Mouse (Mus musculus) embryonic facial prominence, embryonic 12.5 days (tissue): ENCODE results near the gene Fam49a. TPM values are rescaled to one million over a fixed set of nuclear protein-coding genes. Genes with fewer than 3 reads are reported as not detected.

Source experiments
- ATAC-seq: fragments of 200-750 bp; cut with Nextera tagmentation; 2 replicates; pipeline ENCODE4 v1.8.0; 2017; ENCODE audit not compliant: insufficient number of reproducible peaks, insufficient read depth, low FRiP score, low TSS enrichment
- H3K27ac ChIP-seq: fragments of 300-500 bp; sonication (generic); 2 replicates; pipeline ENCODE4 v1.5.1; 2016; ENCODE audit warnings: mild to moderate bottlenecking
- H3K27me3 ChIP-seq: fragments of 300-500 bp; sonication (generic); 2 replicates; pipeline ENCODE4 v1.6.1; 2016; ENCODE audit warnings: mild to moderate bottlenecking, moderate library complexity
- H3K36me3 ChIP-seq: fragments of 300-500 bp; sonication (generic); 2 replicates; pipeline ENCODE4 v1.6.1; 2016; ENCODE audit warnings: mild to moderate bottlenecking
- H3K4me1 ChIP-seq: fragments of 300-500 bp; sonication (generic); 2 replicates; pipeline ENCODE4 v1.6.1; 2016
- H3K4me2 ChIP-seq: fragments of 300-500 bp; sonication (generic); replicated peaks from 2 replicates; pipeline ENCODE4 v1.6.1; 2016; ENCODE audit warnings: mild to moderate bottlenecking, moderate library complexity
- H3K4me3 ChIP-seq: fragments of 300-500 bp; sonication (generic); 2 replicates; pipeline ENCODE4 v1.5.1; 2016; ENCODE audit warnings: mild to moderate bottlenecking
- H3K9ac ChIP-seq: fragments of 300-500 bp; sonication (generic); 2 replicates; pipeline ENCODE4 v1.6.1; 2016; ENCODE audit warnings: mild to moderate bottlenecking, moderate library complexity
- H3K9me3 ChIP-seq: fragments of 300-500 bp; sonication (generic); 2 replicates; pipeline ENCODE4 v1.6.1; 2016; ENCODE audit warnings: mild to moderate bottlenecking, moderate library complexity
- WGBS: fragments of 180-500 bp; shearing (Covaris S2); methylation state at CpG from one replicate; pipeline ENCODE4 v1.1.7; 2016; 5-methylcytosine and 5-hydroxymethylcytosine counted together
- polyA plus RNA-seq: library from polyadenylated mRNA; unstranded; fragments of >200 nt; fragmentation: Nextera tagmentation; extraction: Ambion mirVana; gene quantifications from 2 replicates; pipeline ENCODE4 v1.2.1, GENCODE M21; 2016

Gene Fam49a
- 7.1 and 7.4 TPM in 2 replicates for polyA plus RNA-seq

DNA sequence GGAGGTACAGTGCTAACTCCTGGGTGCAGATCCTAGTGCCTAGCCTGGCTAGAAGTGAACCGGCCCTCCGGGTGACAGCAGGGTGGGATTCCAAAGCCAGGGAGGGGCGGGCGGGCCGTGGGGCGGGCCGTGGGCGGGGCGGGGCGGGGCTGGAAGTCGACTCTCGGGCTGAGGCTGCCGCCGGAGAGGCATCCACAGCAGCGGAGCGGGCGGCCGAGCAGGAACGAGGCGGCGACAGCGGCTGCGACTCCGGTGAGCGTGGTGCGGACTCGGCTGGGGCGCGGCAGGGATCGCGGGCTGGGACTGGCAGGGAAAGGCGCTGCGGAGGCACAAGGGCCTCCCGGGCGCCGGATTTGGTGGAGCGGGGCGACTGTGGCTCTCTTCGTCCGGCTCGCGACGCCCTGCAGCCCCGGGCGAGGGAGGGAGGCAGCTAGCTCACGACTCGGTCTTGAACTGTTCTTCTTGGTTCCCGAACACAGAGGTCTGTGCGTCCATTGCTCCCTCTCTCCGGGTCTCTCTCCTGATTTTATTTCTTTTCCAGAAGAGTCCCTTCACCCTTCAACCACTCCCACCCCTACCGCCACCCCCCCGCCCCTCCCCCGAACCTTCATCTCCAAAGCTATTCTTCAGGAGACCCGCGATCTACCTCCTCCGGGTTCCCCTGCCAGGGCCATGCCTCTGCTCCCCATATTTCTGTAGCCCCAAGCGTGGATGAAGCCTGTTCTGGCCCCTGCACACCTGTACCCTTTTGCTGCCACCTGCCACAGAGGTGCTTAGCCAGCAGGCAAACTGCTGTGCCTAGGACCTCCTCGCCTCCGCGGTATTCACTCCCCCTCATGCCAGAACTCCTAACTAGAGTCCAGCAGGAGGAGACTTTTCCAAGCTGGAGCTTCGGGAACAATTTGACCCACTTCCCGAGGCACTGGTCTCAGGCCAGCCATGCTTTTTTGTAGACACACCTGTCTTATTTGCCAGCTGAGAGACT, at the start of gene Fam49a:
Gene Fam49a, plus strand, starts transcription at position 153 of the 985 bp plus-strand sequence.
- peak; percentile 86 for ATAC-seq
- Histone ChIP-seq H3K27ac (no peak within 1 kb of the TSS), H3K27me3 (0 out of 2 replicates have a peak, but pooled peaks cover 3% of the 10 kb centered on the region), H3K9me3 (no peaks in the 10 kb centered on the region), H3K4me1 (peaks cover 18% of the 10 kb centered on the region), H3K36me3 (no peaks in the 10 kb centered on the region), H3K4me3 (peak within 1 kb of the TSS; percentile 63), H3K9ac (peak within 1 kb of the TSS; percentile 79), H3K4me2 (peak within 1 kb of the TSS; percentile 88)
- under 1% methylated on average over 48 of the region's 62 CpGs for WGBS

DNA sequence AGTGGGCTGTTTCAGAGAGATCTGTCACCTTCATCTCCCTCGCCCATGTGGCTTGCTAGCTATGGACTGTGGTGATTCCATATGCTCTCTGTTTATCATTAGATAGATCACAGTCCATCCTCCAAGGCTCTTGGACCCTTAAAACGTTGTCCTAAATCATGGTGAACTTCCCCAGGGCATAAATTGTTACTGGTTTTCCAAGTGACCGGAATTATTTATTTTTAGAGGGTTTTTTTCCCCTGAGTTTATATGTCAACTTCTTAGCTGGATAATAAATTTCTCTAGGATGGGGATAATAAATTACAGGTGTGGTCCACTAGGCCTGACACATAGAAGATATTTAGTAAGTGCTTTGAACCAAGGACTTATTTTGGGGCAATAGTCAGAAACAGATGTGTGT, 48.4 kb upstream of the Fam49a start:
- Histone ChIP-seq H3K9ac (no peak overlapping the region), H3K36me3 (no peaks in the 10 kb centered on the region), H3K4me3 (no peak overlapping the region), H3K27me3 (no peaks in the 10 kb centered on the region), H3K4me2 (no peak overlapping the region), H3K9me3 (no peaks in the 10 kb centered on the region), H3K27ac (no peak overlapping the region), H3K4me1 (no peaks in the 10 kb centered on the region)
- no peak for ATAC-seq
- 44% methylated on average over 3 of the region's 3 CpGs for WGBS

DNA sequence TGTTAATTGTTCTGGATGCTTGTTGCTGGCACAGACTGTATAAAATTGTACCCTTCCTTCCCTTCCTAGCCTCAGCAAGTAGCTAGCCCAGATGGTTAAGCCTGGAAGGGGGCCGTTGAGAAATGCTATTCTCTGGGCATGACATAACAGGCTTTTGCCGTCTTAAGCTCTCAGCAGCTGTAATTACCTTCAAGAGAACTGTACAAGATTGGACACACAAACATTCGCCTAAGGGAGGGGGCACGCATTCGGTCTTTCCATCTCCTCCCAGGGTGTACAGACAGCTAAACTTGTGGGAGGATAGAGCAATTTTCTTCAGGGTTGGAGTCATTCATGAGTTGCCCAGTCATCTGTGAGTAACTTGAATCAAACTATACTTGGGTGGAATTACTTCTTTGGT, 43.0 kb upstream of the Fam49a start:
- no peaks in the 10 kb centered on the region for H3K9me3 ChIP-seq
- no peaks in the 10 kb centered on the region for H3K36me3 ChIP-seq
- H3K4me1 ChIP-seq = no peaks in the 10 kb centered on the region
- 72% methylated on average over 5 of the region's 5 CpGs for WGBS
- no peaks in the 10 kb centered on the region for H3K27me3 ChIP-seq
- H3K4me3 ChIP-seq = no peak overlapping the region
- no peak overlapping the region for H3K9ac ChIP-seq
- H3K27ac ChIP-seq = no peak overlapping the region
- H3K4me2 ChIP-seq = no peak overlapping the region
- no peak for ATAC-seq

DNA sequence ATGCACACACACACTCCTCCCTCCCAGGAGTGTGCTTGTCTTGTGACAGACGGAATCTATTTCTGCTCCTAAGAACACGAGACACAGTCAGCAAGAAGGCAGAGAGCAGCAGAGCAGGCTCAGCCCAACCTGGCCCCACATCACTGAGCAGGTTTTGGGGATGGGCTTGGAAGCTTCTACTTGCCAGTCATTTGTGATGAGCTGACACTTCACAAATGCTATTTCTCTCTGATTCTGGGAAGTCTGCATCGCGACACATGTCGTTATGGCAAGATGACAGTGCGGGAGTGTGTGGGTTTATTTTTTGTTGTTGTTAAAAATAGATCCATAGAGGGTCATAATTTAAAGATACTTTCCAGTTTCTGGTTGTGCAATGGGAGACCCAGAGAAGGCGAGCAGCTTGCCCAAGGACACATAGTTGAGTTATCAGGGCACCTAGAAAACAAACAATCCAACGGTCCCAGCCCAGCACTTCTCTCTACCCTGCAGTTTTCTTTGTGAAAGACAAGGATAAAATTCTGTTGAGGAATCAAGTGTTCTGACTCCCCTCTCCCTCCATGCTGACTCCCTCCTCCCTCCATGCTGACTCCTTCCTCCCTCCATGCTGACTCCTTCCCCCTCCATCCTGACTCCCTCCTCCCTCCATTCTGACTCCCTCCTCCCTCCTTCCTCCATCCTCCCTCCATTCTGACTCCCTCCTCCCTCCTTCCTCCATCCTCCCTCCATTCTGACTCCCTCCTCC, 41.0 kb upstream of the Fam49a start:
- no peak overlapping the region for H3K4me2 ChIP-seq

DNA sequence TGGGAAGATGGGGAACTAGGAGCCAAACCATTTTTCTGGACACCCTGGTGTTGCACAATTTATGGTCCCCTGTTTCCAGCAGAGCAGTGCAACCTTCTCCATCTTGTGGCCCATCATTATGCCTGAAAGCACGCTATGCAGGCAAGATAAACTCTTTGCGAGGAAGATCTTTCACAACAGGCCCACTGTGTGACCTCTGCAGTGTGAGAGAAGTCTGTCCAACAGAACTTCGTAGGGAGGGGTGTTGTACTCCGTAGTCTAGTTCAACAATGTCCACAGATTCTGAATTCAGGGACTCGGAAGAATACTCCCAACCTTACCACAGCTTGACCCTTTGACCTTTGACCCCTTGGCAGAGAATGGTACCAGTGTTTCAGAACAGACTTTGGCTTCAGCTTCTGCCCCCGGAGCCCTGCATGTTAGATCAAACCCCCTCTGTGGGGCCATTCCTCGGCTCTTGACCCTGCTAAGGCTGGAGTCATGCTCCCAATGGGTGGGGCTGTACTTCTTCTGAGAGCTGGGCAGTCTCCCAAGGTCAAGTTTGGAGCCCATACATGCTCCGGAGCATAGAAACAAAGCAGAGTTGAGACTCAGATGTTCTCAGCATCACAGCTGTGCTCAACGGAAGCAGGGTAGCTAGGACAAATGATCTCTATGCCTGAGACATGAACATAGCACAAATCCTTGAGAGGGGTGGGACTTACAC, 39.2 kb upstream of the Fam49a start:
- WGBS = 44% methylated on average over 9 of the region's 9 CpGs
- H3K36me3 ChIP-seq = no peaks in the 10 kb centered on the region

More for the DNA sequence above, 41.0 kb upstream of the Fam49a start:
- H3K27ac ChIP-seq = no peak overlapping the region
- H3K4me1 ChIP-seq = no peaks in the 10 kb centered on the region
- H3K9me3 ChIP-seq = no peaks in the 10 kb centered on the region
- no peak overlapping the region for H3K4me3 ChIP-seq
- no peaks in the 10 kb centered on the region for H3K27me3 ChIP-seq
- H3K9ac ChIP-seq = no peak overlapping the region
- no peak for ATAC-seq
- no peaks in the 10 kb centered on the region for H3K36me3 ChIP-seq
- WGBS = 77% methylated on average over 8 of the region's 8 CpGs

DNA sequence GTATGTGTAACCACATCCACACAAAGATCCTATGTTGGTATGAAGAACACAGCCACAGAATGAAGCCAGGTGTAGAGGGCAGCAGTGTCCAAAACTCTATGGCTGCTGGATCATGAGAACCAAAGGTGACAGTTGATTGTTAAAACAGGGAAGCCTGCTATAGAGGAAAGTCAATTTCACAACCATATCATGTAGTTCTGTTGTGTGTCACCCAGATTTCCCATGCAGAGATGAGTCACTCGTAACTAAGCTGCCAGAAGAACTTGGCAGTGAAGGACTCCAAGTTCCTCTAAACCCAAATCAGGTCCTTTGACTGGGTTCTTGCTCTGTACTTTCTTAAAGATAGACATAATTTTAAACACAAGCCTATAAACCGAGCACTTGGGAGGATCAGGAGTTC, 38.6 kb upstream of the Fam49a start:
- Histone ChIP-seq H3K4me1 (no peaks in the 10 kb centered on the region), H3K36me3 (no peaks in the 10 kb centered on the region), H3K9me3 (no peaks in the 10 kb centered on the region), H3K9ac (no peak overlapping the region), H3K4me3 (no peak overlapping the region), H3K27ac (no peak overlapping the region), H3K4me2 (no peak overlapping the region), H3K27me3 (no peaks in the 10 kb centered on the region)
- no peak for ATAC-seq
- WGBS = 78% methylated on average over 2 of the region's 2 CpGs

More for the DNA sequence above, 39.2 kb upstream of the Fam49a start:
- no peak for ATAC-seq
- Histone ChIP-seq H3K4me2 (no peak overlapping the region), H3K4me1 (no peaks in the 10 kb centered on the region), H3K27me3 (no peaks in the 10 kb centered on the region), H3K9me3 (no peaks in the 10 kb centered on the region), H3K27ac (no peak overlapping the region), H3K4me3 (no peak overlapping the region), H3K9ac (no peak overlapping the region)

DNA sequence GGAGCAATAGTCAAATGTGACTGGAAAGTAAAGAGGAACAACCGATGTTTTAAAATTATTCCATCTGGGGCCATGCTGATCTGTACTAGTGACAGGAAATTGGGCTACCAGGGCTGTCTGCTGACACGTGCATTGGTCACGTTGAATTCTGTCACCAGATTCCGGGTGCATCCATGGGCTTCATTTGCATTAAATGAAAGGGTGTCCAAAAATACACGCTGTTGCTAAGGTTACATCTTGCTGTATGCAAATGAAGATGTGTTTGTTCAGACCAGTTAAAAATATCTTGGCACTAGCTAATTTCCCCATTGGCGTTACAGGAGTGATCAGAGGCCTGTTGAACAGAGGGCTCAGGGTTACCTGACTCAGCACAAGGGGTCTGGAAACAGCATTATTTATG, 36.2 kb upstream of the Fam49a start:
- no peak overlapping the region for H3K4me3 ChIP-seq
- H3K27me3 ChIP-seq = no peaks in the 10 kb centered on the region
- 81% methylated on average over 6 of the region's 6 CpGs for WGBS
- no peak for ATAC-seq
- H3K9me3 ChIP-seq = no peaks in the 10 kb centered on the region
- H3K4me1 ChIP-seq = no peaks in the 10 kb centered on the region
- H3K36me3 ChIP-seq = no peaks in the 10 kb centered on the region
- H3K27ac ChIP-seq = no peak overlapping the region
- no peak overlapping the region for H3K4me2 ChIP-seq
- no peak overlapping the region for H3K9ac ChIP-seq

DNA sequence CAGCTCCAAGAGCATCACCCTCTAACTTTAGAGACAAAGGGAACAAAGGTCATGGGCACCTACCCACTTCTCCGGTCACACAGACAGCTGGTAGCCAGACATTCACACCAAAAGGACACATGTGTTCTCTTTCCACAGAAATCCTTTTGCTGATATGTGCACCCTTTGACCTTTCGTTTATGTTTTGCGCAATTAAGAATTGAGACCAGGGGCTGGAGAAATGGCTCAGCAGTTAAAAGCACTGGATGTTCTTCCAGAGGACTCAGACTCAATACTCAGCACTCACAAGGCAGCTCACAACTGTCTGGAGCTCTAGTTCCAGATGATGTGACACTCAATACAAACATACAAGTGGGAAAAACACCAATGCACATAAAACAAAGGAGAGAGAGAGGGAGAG, 34.3 kb upstream of the Fam49a start:
- no peak overlapping the region for H3K9ac ChIP-seq
- H3K4me3 ChIP-seq = no peak overlapping the region
- H3K4me2 ChIP-seq = no peak overlapping the region
- H3K4me1 ChIP-seq = no peaks in the 10 kb centered on the region
- no peaks in the 10 kb centered on the region for H3K36me3 ChIP-seq
- H3K9me3 ChIP-seq = no peaks in the 10 kb centered on the region
- WGBS = 76% methylated on average over 3 of the region's 3 CpGs
- ATAC-seq = no peak
- no peak overlapping the region for H3K27ac ChIP-seq
- no peaks in the 10 kb centered on the region for H3K27me3 ChIP-seq

DNA sequence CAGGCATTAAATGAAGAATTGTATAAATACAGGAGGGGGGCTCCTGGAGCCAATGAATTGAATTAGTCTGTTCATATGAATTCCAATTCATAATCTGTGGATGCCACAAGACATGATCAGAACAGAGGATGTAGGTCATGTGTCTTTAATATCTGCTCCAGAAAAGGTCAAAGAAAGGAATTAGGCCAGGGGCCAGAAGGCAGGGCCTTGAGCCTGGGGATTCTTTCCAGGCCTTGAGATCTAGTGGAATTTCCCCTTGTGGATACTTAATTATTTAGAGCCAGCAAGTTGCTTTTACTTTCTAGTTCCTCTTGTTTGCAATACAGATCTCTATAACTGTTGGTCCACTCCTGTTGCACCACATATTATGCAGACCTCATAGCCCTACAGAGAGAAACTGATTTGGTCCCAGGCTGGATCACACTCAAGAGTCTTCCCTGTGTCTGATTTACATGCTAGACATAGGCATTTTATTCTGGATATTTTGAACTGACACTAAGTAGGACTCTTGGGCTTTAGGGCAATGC, 31.8 kb upstream of the Fam49a start:
- H3K27me3 ChIP-seq = no peaks in the 10 kb centered on the region
- no peak overlapping the region for H3K4me2 ChIP-seq
- H3K9me3 ChIP-seq = no peaks in the 10 kb centered on the region
- H3K4me1 ChIP-seq = no peaks in the 10 kb centered on the region
- H3K4me3 ChIP-seq = no peak overlapping the region
- H3K27ac ChIP-seq = no peak overlapping the region
- H3K9ac ChIP-seq = no peak overlapping the region
- ATAC-seq = no peak
- no peaks in the 10 kb centered on the region for H3K36me3 ChIP-seq

DNA sequence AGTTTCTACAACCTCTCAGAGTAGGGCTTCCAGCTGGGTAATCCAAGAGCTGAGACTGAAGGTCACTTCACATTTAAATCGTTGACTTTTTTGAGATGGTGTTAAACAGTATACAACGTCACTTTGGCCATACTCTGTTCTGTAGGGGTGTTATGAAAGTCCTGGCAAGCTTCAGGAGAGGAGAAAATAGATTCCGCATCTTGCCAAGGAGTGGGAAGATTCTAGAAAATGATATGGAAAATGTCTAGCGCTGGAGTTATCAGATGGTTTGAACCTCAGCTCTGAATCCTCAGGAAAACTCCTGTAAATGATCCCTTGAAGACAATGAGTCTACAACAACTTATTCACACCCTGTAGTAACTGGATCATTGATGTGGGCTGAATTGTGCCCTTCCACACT, 29.8 kb upstream of the Fam49a start:
- 92% methylated on average over 4 of the region's 4 CpGs for WGBS
- no peak for ATAC-seq
- H3K4me1 ChIP-seq = no peaks in the 10 kb centered on the region
- no peak overlapping the region for H3K4me3 ChIP-seq
- no peaks in the 10 kb centered on the region for H3K9me3 ChIP-seq
- H3K27me3 ChIP-seq = no peaks in the 10 kb centered on the region
- no peak overlapping the region for H3K4me2 ChIP-seq
- no peak overlapping the region for H3K9ac ChIP-seq
- no peak overlapping the region for H3K27ac ChIP-seq
- no peaks in the 10 kb centered on the region for H3K36me3 ChIP-seq

DNA sequence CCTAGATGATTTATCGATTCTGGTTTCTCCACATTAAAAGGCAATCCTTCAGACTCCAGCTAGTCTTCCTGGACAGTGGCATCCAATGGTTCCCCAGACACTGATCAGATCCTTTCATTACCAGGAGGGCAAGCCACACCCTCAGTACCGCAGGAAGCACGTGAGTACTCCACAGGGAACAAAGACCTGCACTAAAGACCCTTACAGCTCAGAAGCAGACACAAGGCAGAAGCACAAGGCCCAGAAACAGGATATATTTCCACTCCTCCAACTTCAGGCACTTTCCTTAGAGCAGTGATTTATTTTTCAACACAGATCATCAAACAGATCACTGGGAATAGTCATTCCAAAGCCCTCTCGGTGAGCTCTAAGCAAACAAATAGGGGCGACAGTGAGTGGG, 25.0 kb upstream of the Fam49a start:
- no peak for ATAC-seq
- Histone ChIP-seq H3K4me1 (no peaks in the 10 kb centered on the region), H3K36me3 (no peaks in the 10 kb centered on the region), H3K27ac (no peak overlapping the region), H3K9ac (no peak overlapping the region), H3K27me3 (no peaks in the 10 kb centered on the region), H3K9me3 (no peaks in the 10 kb centered on the region), H3K4me2 (no peak overlapping the region), H3K4me3 (no peak overlapping the region)
- 46% methylated on average over 5 of the region's 5 CpGs for WGBS
